Mouse (Mus musculus) common myeloid progenitor, adult 5-6 weeks (primary cell): ENCODE data around the gene Ttc9c. TPM values are rescaled to one million over a fixed set of nuclear protein-coding genes. Genes with fewer than 3 reads are reported as not detected.
A peak's percentile ranks its signal among the peaks of the same experiment; 100 is the strongest.

ENCODE experiments used
- ATAC-seq: replicated peaks from 2 replicates; pipeline ENCODE4 v1.8.0; 2016; ENCODE audit warnings: low read depth, mild to moderate bottlenecking, moderate TSS enrichment, inconsistent platforms; ENCODE audit not compliant: poor library complexity, severe bottlenecking
- total RNA-seq: library from RNA; stranded (forward); fragments of 200-1000, 187-1606 nt; gene quantifications from 2 replicates; pipeline ENCODE4 v1.2.3, GENCODE M21; 2017

Ttc9c gene
- total RNA-seq, 1 experiment from 2014 or later = 65.7 TPM

- ATAC-seq = no peak
Observed at GRCm38 (mm10) chr19:8831262-8831661, 12.1 kb upstream of the Ttc9c start.

GRCm38 (mm10) chr19:8830664-8831063 is 11.5 kb upstream of the Ttc9c start:
- no peak for ATAC-seq

GRCm38 (mm10) chr19:8829660-8830059 is 10.5 kb upstream of the Ttc9c start, which contains the start of gene AC129217.1:
AC129217.1 (plus strand) TSS chr19:8829773.
- ATAC-seq = peak; percentile 91

GRCm38 (mm10) chr19:8822696-8823095 is 3.6 kb upstream of the Ttc9c start:
- no peak for ATAC-seq

GRCm38 (mm10) chr19:8821146-8821545 is 2.0 kb upstream of the Ttc9c start:
- ATAC-seq = no peak

GRCm38 (mm10) chr19:8820424-8820956 is 1.4 kb upstream of the Ttc9c start:
- no peak for ATAC-seq

GRCm38 (mm10) chr19:8819596-8820423 is 677 bp upstream of the Ttc9c start, which contains the start of gene Hnrnpul2:
Hnrnpul2 (plus strand) TSS chr19:8820010.
- ATAC-seq = peak; percentile 82

GRCm38 (mm10) chr19:8818301-8818798 is 783 bp downstream of the Ttc9c start:
- ATAC-seq = no peak

- ATAC-seq = no peak
Observed at GRCm38 (mm10) chr19:8817001-8817400, 2.1 kb downstream of the Ttc9c start.

GRCm38 (mm10) chr19:8815812-8816211 is 3.3 kb downstream of the Ttc9c start:
- ATAC-seq = no peak

GRCm38 (mm10) chr19:8806810-8807209 is 12.3 kb downstream of the Ttc9c start:
- ATAC-seq = no peak

- ATAC-seq = peak; percentile 31
Observed at GRCm38 (mm10) chr19:8803879-8804660, 15.1 kb downstream of the Ttc9c start.

- ATAC-seq = no peak
Observed at GRCm38 (mm10) chr19:8803204-8803780, 15.8 kb downstream of the Ttc9c start.

- peak; percentile 86 for ATAC-seq
Observed at GRCm38 (mm10) chr19:8802130-8802821, 16.9 kb downstream of the Ttc9c start, which contains the start of gene Zbtb3. Zbtb3 (plus strand) TSS chr19:8802555.

- no peak for ATAC-seq
Observed at GRCm38 (mm10) chr19:8798947-8799315, 20.2 kb downstream of the Ttc9c start.

GRCm38 (mm10) chr19:8798264-8798946 is 20.7 kb downstream of the Ttc9c start, which contains the start of gene Polr2g:
Polr2g (minus strand) TSS chr19:8798577.
- ATAC-seq = peak; percentile 70

- no peak for ATAC-seq
Observed at GRCm38 (mm10) chr19:8790171-8790570, 29.0 kb downstream of the Ttc9c start.

GRCm38 (mm10) chr19:8789171-8789570 is 30.0 kb downstream of the Ttc9c start:
- no peak for ATAC-seq

- no peak for ATAC-seq
Observed at GRCm38 (mm10) chr19:8788521-8788920, 30.6 kb downstream of the Ttc9c start.
